29 mouse cellular contexts compared by ENCODE assay signal in genomic region chr13:99259502-99260174, GRCm38 (mm10).
DNase-seq lines count a peak whose midpoint lies in the region; ATAC-seq and TF ChIP-seq lines count a peak whose summit lies in the region.
"Had no signal": no experiment of that assay in that cellular context is flagged by ENCODE, and none has a peak within 500 bp of the region (broad histone marks: within the 10 kb centered on the region; RNA-seq: fewer than 3 reads in every experiment).

No protein-coding gene starts in this region.

- no peaks in the 10 kb centered on the region for H3K9me3 ChIP-seq in midbrain, embryonic 11.5 days (ENCODE audit: control insufficient read depth, low read length)
- H3K9me3 ChIP-seq in midbrain, postnatal 0 days (ENCODE audit: low read length) = no peaks in the 10 kb centered on the region
- H3K9me3 ChIP-seq in limb, embryonic 14.5 days (ENCODE audit: control insufficient read depth, low read length) = no peaks in the 10 kb centered on the region
- H3K9me3 ChIP-seq in forebrain, postnatal 0 days (ENCODE audit: low read length) = no peaks in the 10 kb centered on the region
- H3K9me3 ChIP-seq: forebrain, embryonic 12.5 days; heart, embryonic 15.5 days; hindbrain, embryonic 15.5 days; limb, embryonic 12.5 days; midbrain, embryonic 12.5 days; neural tube, embryonic 12.5 days; stomach, embryonic 15.5 days had no signal

- DNase-seq in gastrocnemius, postnatal 14 days = peak; percentile 24
- DNase-seq in gastrocnemius, postnatal 36 days = no peak
- DNase-seq in midbrain, embryonic 11.5 days (ENCODE audit: low spot score, missing footprints) = peak; percentile 33
- no peak for DNase-seq in midbrain, postnatal 0 days (ENCODE audit: low spot score)
- DNase-seq in limb, embryonic 14.5 days (ENCODE audit: low spot score) = peak; percentile 53
- DNase-seq in ovary, postnatal 10 days (ENCODE audit: low spot score) = no peak
- DNase-seq in forebrain, postnatal 0 days = no peak
- no peak for DNase-seq in spleen, adult 12 weeks (ENCODE audit: low spot score)
- DNase-seq: adrenal gland, adult 8-10 months; B cell, adult 2 months; cerebellum, adult 8-10 months; heart, adult 2 months; heart, postnatal 4 days; kidney, adult 2 months; kidney, postnatal 25 days; layer of hippocampus, postnatal 36 days; right cerebral cortex, adult 18-20 months; right cerebral cortex, postnatal 4 days; thymus, adult 18-20 months; thymus, postnatal 4 days had no signal

- H3K27ac ChIP-seq in midbrain, embryonic 11.5 days (ENCODE audit: low read depth, low read length) = no peak overlapping the region
- no peak overlapping the region for H3K27ac ChIP-seq in midbrain, postnatal 0 days (ENCODE audit: low read depth, low read length)
- no peak overlapping the region for H3K27ac ChIP-seq in limb, embryonic 14.5 days (replicated peaks; ENCODE audit: low read depth, low read length)
- no peak overlapping the region for H3K27ac ChIP-seq in forebrain, postnatal 0 days (ENCODE audit: low read depth, low read length)
- H3K27ac ChIP-seq: forebrain, embryonic 12.5 days; heart, adult 2 months; heart, embryonic 15.5 days; hindbrain, embryonic 15.5 days; limb, embryonic 12.5 days; liver, embryonic 14.5 days; midbrain, embryonic 12.5 days; neural tube, embryonic 12.5 days; stomach, embryonic 15.5 days had no signal

- H3K4me3 ChIP-seq in midbrain, embryonic 11.5 days (ENCODE audit: low read depth, low read length) = no peak overlapping the region
- no peak overlapping the region for H3K4me3 ChIP-seq in midbrain, postnatal 0 days (ENCODE audit: low read depth, low read length)
- no peak overlapping the region for H3K4me3 ChIP-seq in limb, embryonic 14.5 days (replicated peaks; ENCODE audit: low read length)
- H3K4me3 ChIP-seq in forebrain, postnatal 0 days (ENCODE audit: low read depth, low read length) = no peak overlapping the region
- H3K4me3 ChIP-seq: forebrain, embryonic 12.5 days; heart, adult 2 months; heart, embryonic 15.5 days; hindbrain, embryonic 15.5 days; limb, embryonic 12.5 days; midbrain, embryonic 12.5 days; neural tube, embryonic 12.5 days; stomach, embryonic 15.5 days had no signal

- intact Hi-C loops in gastrocnemius, postnatal 14 days (cut with DNase I; ENCODE audit: low total_unique reads) = no loop called here
- intact Hi-C loops in gastrocnemius, postnatal 36 days (cut with DNase I) = no loop called here

- WGBS in midbrain, embryonic 11.5 days = 84% methylated on average over 15 of the region's 15 CpGs
- 81% methylated on average over 15 of the region's 15 CpGs for WGBS in midbrain, postnatal 0 days
- 41% methylated on average over 15 of the region's 15 CpGs for WGBS in limb, embryonic 14.5 days
- WGBS in forebrain, postnatal 0 days = 82% methylated on average over 15 of the region's 15 CpGs

- no peak for TF ChIP-seq CTCF in midbrain, postnatal 0 days (IDR thresholded peaks at IDR 0.05)
- no peak for TF ChIP-seq CTCF in forebrain, postnatal 0 days (IDR thresholded peaks at IDR 0.05; ENCODE audit: low read depth)

- no peak for ATAC-seq in midbrain, embryonic 11.5 days (ENCODE audit: low FRiP score)
- ATAC-seq in midbrain, postnatal 0 days (ENCODE audit: low FRiP score) = no peak
- peak; percentile 85 for ATAC-seq in limb, embryonic 14.5 days (ENCODE audit: low FRiP score, low read depth)
- no peak for ATAC-seq in forebrain, postnatal 0 days
- ATAC-seq: activated CD4-positive, CD25-positive, alpha-beta regulatory T cell, adult 4 months had no signal

- no peak overlapping the region for H3K9ac ChIP-seq in midbrain, embryonic 11.5 days (ENCODE audit: low read length)
- no peak overlapping the region for H3K9ac ChIP-seq in midbrain, postnatal 0 days (replicated peaks; ENCODE audit: low read length, poor library complexity, severe bottlenecking)
- no peak overlapping the region for H3K9ac ChIP-seq in limb, embryonic 14.5 days (ENCODE audit: low read depth, low read length, severe bottlenecking)
- H3K9ac ChIP-seq in forebrain, postnatal 0 days = no peak overlapping the region
- H3K9ac ChIP-seq: forebrain, embryonic 12.5 days; heart, embryonic 15.5 days; hindbrain, embryonic 15.5 days; limb, embryonic 12.5 days; liver, embryonic 14.5 days; midbrain, embryonic 12.5 days; neural tube, embryonic 12.5 days; stomach, embryonic 15.5 days had no signal

- no peak for TF ChIP-seq POLR2A in limb, embryonic 14.5 days (IDR thresholded peaks at IDR 0.05; ENCODE audit: borderline replicate concordance, extremely low read depth, insufficient read depth, insufficient read length)

- H3K4me1 ChIP-seq in midbrain, embryonic 11.5 days (ENCODE audit: control insufficient read depth, insufficient read depth, low read length) = no peaks in the 10 kb centered on the region
- H3K4me1 ChIP-seq in midbrain, postnatal 0 days (ENCODE audit: insufficient read depth, low read length) = no peaks in the 10 kb centered on the region
- H3K4me1 ChIP-seq in limb, embryonic 14.5 days (ENCODE audit: control insufficient read depth, insufficient read depth, low read length) = no peaks in the 10 kb centered on the region
- no peaks in the 10 kb centered on the region for H3K4me1 ChIP-seq in forebrain, postnatal 0 days (ENCODE audit: insufficient read depth)
- H3K4me1 ChIP-seq: forebrain, embryonic 12.5 days; heart, embryonic 15.5 days; hindbrain, embryonic 15.5 days; midbrain, embryonic 12.5 days; neural tube, embryonic 12.5 days; stomach, embryonic 15.5 days had no signal

- no peak overlapping the region for H3K4me2 ChIP-seq in midbrain, embryonic 11.5 days
- no peak overlapping the region for H3K4me2 ChIP-seq in midbrain, postnatal 0 days (ENCODE audit: low read depth, low read length, poor library complexity, severe bottlenecking)
- no peak overlapping the region for H3K4me2 ChIP-seq in limb, embryonic 14.5 days (replicated peaks; ENCODE audit: low read depth, low read length, severe bottlenecking)
- H3K4me2 ChIP-seq in forebrain, postnatal 0 days (ENCODE audit: low read depth) = no peak overlapping the region
- H3K4me2 ChIP-seq: forebrain, embryonic 12.5 days; heart, embryonic 15.5 days; hindbrain, embryonic 15.5 days; limb, embryonic 12.5 days; midbrain, embryonic 12.5 days; neural tube, embryonic 12.5 days; stomach, embryonic 15.5 days had no signal

- no peaks in the 10 kb centered on the region for H3K36me3 ChIP-seq in midbrain, embryonic 11.5 days (ENCODE audit: control insufficient read depth, insufficient read depth, low read length)
- no peaks in the 10 kb centered on the region for H3K36me3 ChIP-seq in midbrain, postnatal 0 days (ENCODE audit: insufficient read depth, low read length)
- no peaks in the 10 kb centered on the region for H3K36me3 ChIP-seq in limb, embryonic 14.5 days (ENCODE audit: control insufficient read depth, insufficient read depth, low read length)
- no peaks in the 10 kb centered on the region for H3K36me3 ChIP-seq in forebrain, postnatal 0 days (ENCODE audit: insufficient read depth)
- H3K36me3 ChIP-seq: forebrain, embryonic 12.5 days; heart, embryonic 15.5 days; hindbrain, embryonic 15.5 days; limb, embryonic 12.5 days; midbrain, embryonic 12.5 days; neural tube, embryonic 12.5 days; stomach, embryonic 15.5 days had no signal

- no peaks in the 10 kb centered on the region for H3K27me3 ChIP-seq in midbrain, embryonic 11.5 days (ENCODE audit: control insufficient read depth, insufficient read depth, low read length)
- H3K27me3 ChIP-seq in midbrain, postnatal 0 days (ENCODE audit: insufficient read depth, low read length) = no peaks in the 10 kb centered on the region
- H3K27me3 ChIP-seq in limb, embryonic 14.5 days (ENCODE audit: control insufficient read depth, insufficient read depth, low read length) = no peaks in the 10 kb centered on the region
- H3K27me3 ChIP-seq in forebrain, postnatal 0 days (ENCODE audit: insufficient read depth, low read length) = no peaks in the 10 kb centered on the region
- H3K27me3 ChIP-seq: forebrain, embryonic 12.5 days; heart, embryonic 15.5 days; hindbrain, embryonic 15.5 days; limb, embryonic 12.5 days; midbrain, embryonic 12.5 days; neural tube, embryonic 12.5 days; stomach, embryonic 15.5 days had no signal

Comparison
In these comparisons a context has a peak if more than half of its experiments do, and no peak if none do; other contexts are left out.
1. DNase-seq: peak in gastrocnemius, postnatal 14 days (single experiment), midbrain, embryonic 11.5 days (single experiment) and limb, embryonic 14.5 days (single experiment); none in gastrocnemius, postnatal 36 days (0 of 2), midbrain, postnatal 0 days (single experiment), ovary, postnatal 10 days (single experiment), forebrain, postnatal 0 days (single experiment) and spleen, adult 12 weeks (single experiment).